ENCODE assay signal across 8 mouse cellular contexts in the genomic region with DNA sequence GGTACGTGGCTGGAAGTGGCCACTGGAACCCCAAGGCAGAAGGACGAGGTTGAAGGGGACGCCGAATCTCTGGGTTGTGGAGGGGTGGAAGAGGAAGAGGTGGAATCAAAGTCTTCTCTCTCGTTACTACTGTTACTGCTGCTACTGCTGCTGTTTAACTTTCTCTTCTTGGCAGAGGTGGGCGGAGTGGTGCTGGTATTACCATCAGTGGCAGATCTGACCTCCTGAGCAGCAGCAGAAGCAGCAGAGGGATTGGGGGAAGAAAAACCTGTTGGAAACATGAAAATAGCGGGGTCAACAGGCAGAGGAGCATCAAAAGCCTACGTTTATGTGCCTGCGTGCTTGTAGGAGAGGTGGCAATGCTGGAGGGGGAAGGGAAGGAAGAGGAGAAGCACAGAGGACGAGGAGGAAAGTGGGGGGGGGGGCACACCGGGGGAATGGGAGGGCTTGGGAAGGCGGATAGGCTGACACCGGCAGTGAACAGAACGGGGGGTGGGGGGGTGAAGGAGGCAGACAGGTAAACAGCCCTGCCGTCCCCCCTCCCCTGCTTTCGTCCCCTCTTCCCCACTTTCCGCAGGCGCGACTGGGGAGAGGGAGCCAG. TPM values are rescaled to one million over a fixed set of nuclear protein-coding genes. Genes with fewer than 3 reads are reported as not detected.
DNase-seq lines count a peak whose midpoint lies in the region; ATAC-seq and TF ChIP-seq lines count a peak whose summit lies in the region.

No protein-coding gene starts in this region.

- H3K9ac ChIP-seq in midbrain, embryonic 16.5 days (ENCODE audit: low read depth, low read length), result peak overlapping the region; percentile 81

- peak overlapping the region; percentile 91 for H3K27ac ChIP-seq in left cerebral cortex, adult 2 months
- H3K27ac ChIP-seq in midbrain, embryonic 16.5 days (ENCODE audit: low read length), result peak overlapping the region; percentile 94
- H3K27ac ChIP-seq in thymus, adult 2 months (ENCODE audit: control insufficient read depth, insufficient read depth, low read length), result peak overlapping the region; percentile 89

- TF ChIP-seq CTCF in left cerebral cortex, adult 2 months (IDR thresholded peaks at IDR 0.05), result no peak
- TF ChIP-seq CTCF in thymus, adult 2 months (IDR thresholded peaks at IDR 0.05; ENCODE audit: borderline replicate concordance, control insufficient read depth, extremely low read depth, insufficient read depth, low read length, poor library complexity), result no peak

- 25% methylated on average over 7 of the region's 19 CpGs for WGBS in midbrain, embryonic 16.5 days
- 1% methylated on average over 9 of the region's 19 CpGs for WGBS in thymus, adult 2 months

- H3K9me3 ChIP-seq in midbrain, embryonic 16.5 days (replicated peaks; ENCODE audit: control insufficient read depth, low read length, poor library complexity, severe bottlenecking), result no peaks in the 10 kb centered on the region

- peak; percentile 41 for ATAC-seq in midbrain, embryonic 16.5 days

- no peak for TF ChIP-seq POLR2A in thymus, adult 2 months (IDR thresholded peaks at IDR 0.05; ENCODE audit: control insufficient read depth, extremely low read depth, insufficient read depth, low read length, poor library complexity)

- H3K4me3 ChIP-seq in left cerebral cortex, adult 2 months, result peak overlapping the region; percentile 68
- peak overlapping the region; percentile 55 for H3K4me3 ChIP-seq in midbrain, embryonic 16.5 days (ENCODE audit: low read depth, low read length)
- peak overlapping the region; percentile 97 for H3K4me3 ChIP-seq in thymus, adult 2 months (ENCODE audit: control insufficient read depth, insufficient read depth, low read length)

- intact Hi-C loops in left cerebral cortex, adult 2 months (cut with DNase I), result loop anchor here (1.0 to 2.0 kb wide), 2 partner anchors 36 to 71 kb away; partner anchors contain the start of genes C1galt1c1 and Mcts1
- intact Hi-C loops in left cerebral cortex, postnatal 4 days (cut with DNase I), result no loop called here

- H3K27me3 ChIP-seq in midbrain, embryonic 16.5 days (ENCODE audit: control insufficient read depth, insufficient read depth, low read depth, low read length), result no peaks in the 10 kb centered on the region
- H3K27me3 ChIP-seq in thymus, adult 2 months (ENCODE audit: control insufficient read depth, insufficient read depth, low read length), result no peaks in the 10 kb centered on the region

- peaks cover 15% of the 10 kb centered on the region for H3K4me1 ChIP-seq in midbrain, embryonic 16.5 days (ENCODE audit: control insufficient read depth, insufficient read depth, low read length)
- peaks cover 2% of the 10 kb centered on the region; the same call in 1 of the 2 replicates for H3K4me1 ChIP-seq in thymus, adult 2 months (replicated peaks; ENCODE audit: control insufficient read depth, insufficient read depth, low read length)

- peak overlapping the region; percentile 58 for H3K4me2 ChIP-seq in midbrain, embryonic 16.5 days (ENCODE audit: low read length)

- DNase-seq in left cerebral cortex, adult 2 months (ENCODE audit: extremely low spot score in 1 of 2, low spot score in 2 of 2), result peak; percentile 12
- no peak for DNase-seq in left cerebral cortex, postnatal 4 days
- DNase-seq in cerebellum, postnatal 36 days, result peak; percentile 9 to 30
- peak; percentile 9 for DNase-seq in heart, adult 8-10 months (ENCODE audit: low spot score)
- DNase-seq in kidney, adult 9 months, result peak; percentile 41
- peak; percentile 30 for DNase-seq in liver
- DNase-seq in thymus, adult 2 months, result peak; percentile 23

- H3K36me3 ChIP-seq in midbrain, embryonic 16.5 days (ENCODE audit: control insufficient read depth, insufficient read depth, low read length), result no peaks in the 10 kb centered on the region
- peaks cover 7% of the 10 kb centered on the region; the same call in 1 of the 2 replicates for H3K36me3 ChIP-seq in thymus, adult 2 months (ENCODE audit: control insufficient read depth, insufficient read depth, low read length)

RNA-seq across cellular contexts. Expression of gene Cul4b, which starts 12.0 kb away (rescaled TPM):
- total RNA-seq in left cerebral cortex, adult 2 months (2021), result 10 to 100 TPM; 33.9 to 36.8 TPM
- 10 to 100 TPM; 34.2 to 37.8 TPM for total RNA-seq in left cerebral cortex, postnatal 4 days (2021)
- 10 to 100 TPM; 10.7 to 13.3 (median 12.0) TPM for total RNA-seq in heart, adult 8-10 months (2022)
- polyA plus RNA-seq in midbrain, embryonic 16.5 days (2015; fragmentation: Nextera tagmentation; extraction: Ambion mirVana), result 17.2 and 17.4 TPM in 2 replicates
- 6.9 and 8.1 TPM in 2 replicates for polyA plus RNA-seq in thymus, adult 2 months (2012; rRNA removed)

RNA-seq across cellular contexts. Expression of gene Mcts1, which starts 36.3 kb away (rescaled TPM):
- total RNA-seq in left cerebral cortex, adult 2 months (2021), result 10 to 100 TPM; 64.8 to 70.4 TPM
- total RNA-seq in left cerebral cortex, postnatal 4 days (2021), result 10 to 100 TPM; 98.1 to 99.0 TPM
- total RNA-seq in heart, adult 8-10 months (2022), result 10 to 100 TPM; 30.1 to 43.2 (median 37.5) TPM
- 173 and 181 TPM in 2 replicates for polyA plus RNA-seq in midbrain, embryonic 16.5 days (2015; fragmentation: Nextera tagmentation; extraction: Ambion mirVana)
- polyA plus RNA-seq in thymus, adult 2 months (2012; rRNA removed), result 11.1 and 12.4 TPM in 2 replicates
